Mouse (Mus musculus) forebrain, postnatal 0 days (tissue): ENCODE measurements around the gene Fbxw8. TPM values are rescaled to one million over a fixed set of nuclear protein-coding genes. Genes with fewer than 3 reads are reported as not detected.
A peak's percentile ranks its signal among the peaks of the same experiment; 100 is the strongest.

Source experiments
- ATAC-seq: fragments of 200-750 bp; cut with Nextera tagmentation; 2 replicates; pipeline ENCODE4 v1.8.0; 2017; ENCODE audit warnings: mild to moderate bottlenecking, moderate library complexity
- DNase-seq: peaks from one replicate; pipeline ENCODE4 v3.0.0-alpha.2; 2015
- H3K27ac ChIP-seq: fragments of 300-500 bp; sonication (generic); 2 replicates; pipeline ENCODE4 v1.5.1; 2014; ENCODE audit warnings: low read depth, mild to moderate bottlenecking, antibody characterized with exemption, low read length, moderate library complexity, mixed read lengths
- H3K27me3 ChIP-seq: fragments of 300-500 bp; sonication (generic); 2 replicates; pipeline ENCODE4 v1.6.1; 2014; ENCODE audit warnings: mild to moderate bottlenecking, low read length, mixed read lengths; ENCODE audit not compliant: insufficient read depth
- H3K36me3 ChIP-seq: fragments of 300-500 bp; sonication (generic); 2 replicates; pipeline ENCODE4 v1.6.1; 2014; ENCODE audit warnings: mild to moderate bottlenecking, moderate library complexity; ENCODE audit not compliant: insufficient read depth
- H3K4me1 ChIP-seq: fragments of 300-500 bp; sonication (generic); 2 replicates; pipeline ENCODE4 v1.6.1; 2014; ENCODE audit warnings: antibody characterized with exemption; ENCODE audit not compliant: insufficient read depth
- H3K4me2 ChIP-seq: fragments of 300-500 bp; sonication (generic); 2 replicates; pipeline ENCODE4 v1.6.1; 2014; ENCODE audit warnings: low read depth, mild to moderate bottlenecking, moderate library complexity
- H3K4me3 ChIP-seq: fragments of 300-500 bp; sonication (generic); 2 replicates; pipeline ENCODE4 v1.5.1; 2014; ENCODE audit warnings: low read depth, low read length, mixed read lengths
- H3K9ac ChIP-seq: fragments of 300-500 bp; sonication (generic); 2 replicates; pipeline ENCODE4 v1.6.1; 2014; ENCODE audit warnings: mild to moderate bottlenecking
- H3K9me3 ChIP-seq: fragments of 300-500 bp; sonication (generic); 2 replicates; pipeline ENCODE4 v1.6.1; 2016; ENCODE audit warnings: low read length
- CTCF ChIP-seq: sonication (generic); IDR thresholded peaks from 2 replicates; pipeline ENCODE4 v1.5.1; 2016; ENCODE audit warnings: antibody characterized with exemption, control low read depth, low read depth
- WGBS: fragments of 180-500 bp; shearing (Covaris S2); extraction: QIAGEN DNeasy Blood & Tissue Kit; methylation state at CpG from one replicate; pipeline ENCODE4 v1.1.7; 2014; 5-methylcytosine and 5-hydroxymethylcytosine counted together
- polyA plus RNA-seq: library from polyadenylated mRNA; unstranded; fragments of >200 nt; fragmentation: Nextera tagmentation; extraction: Ambion mirVana; gene quantifications from 2 replicates; pipeline ENCODE4 v1.2.1, GENCODE M21; 2015
- total RNA-seq: library from RNA; depleted of rRNA; stranded (reverse); fragments of >200 nt; gene quantifications from 2 replicates; pipeline ENCODE4 v1.2.3, GENCODE M21; 2014

Gene Fbxw8
- total and polyA plus RNA-seq, 2 experiments from 2014 or later, result 16.4 to 51.0 TPM

DNA sequence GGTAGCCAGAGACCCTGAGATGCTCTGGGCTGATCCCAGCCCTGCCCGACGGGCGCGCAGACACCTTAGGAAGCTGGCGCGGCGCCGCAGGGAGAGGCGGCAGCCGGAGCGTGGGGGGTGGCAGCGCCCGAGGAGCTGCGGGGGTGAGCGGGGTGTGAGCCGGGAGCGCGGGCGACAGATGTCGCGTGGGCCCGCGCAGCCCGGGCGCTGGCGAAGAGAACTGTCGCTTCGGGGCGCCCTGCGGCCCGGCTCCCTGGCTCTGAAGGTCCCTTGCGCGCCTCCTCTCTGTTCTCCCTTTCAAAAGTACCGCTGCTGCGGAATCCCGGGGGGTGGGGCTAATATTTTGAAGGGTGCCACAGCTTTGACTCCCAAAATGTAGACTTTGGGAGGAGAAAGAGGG, 16.4 kb upstream of the Fbxw8 start:
- 7% methylated on average over 36 of the region's 36 CpGs for WGBS
- no peak for DNase-seq

DNA sequence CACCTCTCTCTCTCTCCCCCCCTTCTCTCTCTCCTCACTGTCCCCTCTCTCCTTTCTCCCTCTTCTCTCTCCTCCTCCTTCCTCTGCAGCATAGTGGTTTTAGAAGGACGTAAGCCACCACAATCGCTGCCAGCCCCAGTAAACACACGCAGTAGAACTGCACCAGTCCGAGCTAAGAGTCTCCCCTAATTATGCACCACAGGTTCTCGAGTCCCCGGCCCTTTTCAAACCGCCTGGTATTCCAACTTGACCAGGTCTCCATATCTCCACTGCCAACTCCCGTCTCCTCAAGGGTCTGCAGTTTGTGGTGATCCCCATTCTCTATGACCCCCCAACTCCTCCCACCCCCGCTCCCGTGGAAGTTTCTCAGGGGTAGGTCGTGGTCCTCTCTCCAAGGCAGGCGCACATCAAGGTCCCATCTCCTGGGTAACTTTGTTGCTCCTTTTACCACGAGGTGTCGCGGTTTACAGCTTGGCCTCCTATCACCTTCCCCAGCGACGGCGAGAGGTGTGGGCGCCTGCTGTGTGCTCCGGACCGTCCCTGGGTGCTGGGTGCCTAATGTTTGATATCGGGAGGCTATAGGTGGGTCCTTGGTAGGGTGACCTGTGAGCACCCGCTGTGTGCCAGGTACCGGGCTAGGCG, 15.7 kb upstream of the Fbxw8 start:
- Histone ChIP-seq H3K9me3 (no peaks in the 10 kb centered on the region), H3K4me2 (peak overlapping the region; percentile 98), H3K36me3 (no peaks in the 10 kb centered on the region), H3K27ac (no peak overlapping the region), H3K4me1 (peaks cover 10% of the 10 kb centered on the region; the same call in 1 of the 2 replicates), H3K4me3 (peak overlapping the region; percentile 61), H3K27me3 (peaks cover 39% of the 10 kb centered on the region), H3K9ac (no peak overlapping the region)
- WGBS, result under 1% methylated on average over 25 of the region's 25 CpGs
- DNase-seq (no peak), ATAC-seq (no peak)
- peak; percentile 59 for TF ChIP-seq CTCF

More for the DNA sequence above, 16.4 kb upstream of the Fbxw8 start:
- H3K9me3 ChIP-seq, result no peaks in the 10 kb centered on the region
- H3K4me2 ChIP-seq, result peak overlapping the region; percentile 98
- H3K4me3 ChIP-seq, result peak overlapping the region; percentile 61
- H3K9ac ChIP-seq, result 0 out of 2 replicates have a peak overlapping the region, but pooled peaks have one; percentile 35
- no peak for TF ChIP-seq CTCF
- H3K4me1 ChIP-seq, result peaks cover 10% of the 10 kb centered on the region; the same call in 1 of the 2 replicates
- no peak overlapping the region for H3K27ac ChIP-seq
- H3K27me3 ChIP-seq, result peaks cover 39% of the 10 kb centered on the region
- ATAC-seq, result no peak
- H3K36me3 ChIP-seq, result no peaks in the 10 kb centered on the region

DNA sequence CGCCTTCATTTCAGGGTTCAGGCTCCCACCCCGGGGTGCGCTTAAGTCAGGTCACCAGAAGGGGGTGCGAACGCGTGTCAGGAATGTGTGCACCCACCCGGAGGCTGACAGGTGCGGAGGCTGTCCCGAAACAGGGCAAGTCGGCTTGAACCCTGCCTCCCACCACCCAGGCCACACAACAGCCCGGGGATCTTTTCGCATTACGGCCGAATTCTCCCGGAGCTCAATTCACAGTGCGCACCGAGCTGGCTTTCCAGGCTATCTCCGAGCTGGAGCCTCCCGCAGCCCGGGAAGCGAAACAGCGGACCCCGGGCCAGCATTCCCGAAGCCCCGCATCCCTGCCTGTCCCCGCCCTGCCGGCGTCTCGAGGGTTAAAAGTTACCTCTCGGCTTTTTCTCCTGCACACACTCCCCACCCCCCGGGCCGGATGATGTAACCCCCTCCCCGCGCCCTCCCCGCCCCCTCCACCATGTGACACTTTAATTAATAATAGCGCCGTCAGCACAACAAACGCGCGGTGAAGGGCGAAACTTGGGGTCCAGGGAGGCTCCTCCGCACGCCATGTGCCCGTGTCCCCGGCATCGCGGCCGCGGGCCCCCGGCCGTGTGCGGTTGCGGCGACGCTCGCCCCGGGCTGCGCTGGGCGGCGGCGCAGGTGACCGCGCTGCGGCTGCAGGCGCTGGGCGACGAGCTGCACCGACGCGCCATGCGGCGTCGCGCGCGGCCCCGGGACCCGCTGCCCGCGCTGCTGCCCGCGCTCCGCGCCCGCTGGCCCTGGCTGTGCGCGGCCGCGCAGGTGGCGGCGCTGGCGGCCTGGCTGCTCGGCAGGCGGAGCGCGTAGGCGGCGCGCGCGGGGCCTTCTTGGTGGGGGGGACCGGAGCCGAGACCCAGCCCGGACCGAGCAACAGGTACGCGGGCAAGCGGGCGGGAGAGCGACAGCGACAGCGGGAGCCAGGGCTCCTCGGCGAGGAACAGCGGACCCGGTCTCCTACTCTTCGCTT, 14.3 kb upstream of the Fbxw8 start:
- H3K9me3 ChIP-seq, result no peaks in the 10 kb centered on the region
- peaks cover 37% of the 10 kb centered on the region for H3K27me3 ChIP-seq
- peak overlapping the region; percentile 65 for H3K9ac ChIP-seq
- H3K4me1 ChIP-seq, result peaks cover 9% of the 10 kb centered on the region; the same call in 1 of the 2 replicates
- no peaks in the 10 kb centered on the region for H3K36me3 ChIP-seq
- peak; percentile 49 for TF ChIP-seq CTCF
- H3K4me2 ChIP-seq, result peak overlapping the region; percentile 98
- H3K27ac ChIP-seq, result no peak overlapping the region; the same call in 1 of the 2 replicates
- peak overlapping the region; percentile 61 for H3K4me3 ChIP-seq
- 1% methylated on average over 77 of the region's 117 CpGs for WGBS
- peak; percentile 50 for DNase-seq
- peak; percentile 56 for ATAC-seq

DNA sequence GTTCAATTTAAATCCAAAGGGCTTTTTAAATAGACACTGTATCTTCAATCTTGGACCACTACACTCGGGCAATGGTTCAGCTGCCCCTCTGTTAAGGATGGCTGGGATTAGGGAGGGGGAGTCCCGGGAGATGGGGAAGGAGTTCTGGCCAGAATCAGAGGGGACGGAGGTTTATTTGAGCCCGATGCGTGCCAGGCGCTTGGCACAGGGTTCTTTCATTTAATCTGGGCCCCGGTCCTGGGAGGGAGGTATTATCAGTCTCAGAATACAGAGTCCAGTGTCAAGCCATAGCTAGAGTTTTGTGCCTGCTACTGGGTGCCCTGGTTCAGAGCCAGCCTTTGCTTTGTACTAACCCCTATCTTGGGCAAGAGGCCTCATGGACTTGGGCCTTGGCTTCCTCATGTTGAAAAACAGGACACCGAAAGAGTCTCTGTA, 12.3 kb upstream of the Fbxw8 start:
- TF ChIP-seq CTCF, result no peak
- Histone ChIP-seq H3K4me1 (peaks cover 7% of the 10 kb centered on the region; the same call in 1 of the 2 replicates), H3K27me3 (peaks cover 19% of the 10 kb centered on the region), H3K9ac (no peak overlapping the region), H3K9me3 (no peaks in the 10 kb centered on the region), H3K4me2 (no peak overlapping the region), H3K4me3 (no peak overlapping the region), H3K27ac (no peak overlapping the region), H3K36me3 (no peaks in the 10 kb centered on the region)
- DNase-seq (peak; percentile 41), ATAC-seq (no peak)
- WGBS, result 44% methylated on average over 8 of the region's 8 CpGs

DNA sequence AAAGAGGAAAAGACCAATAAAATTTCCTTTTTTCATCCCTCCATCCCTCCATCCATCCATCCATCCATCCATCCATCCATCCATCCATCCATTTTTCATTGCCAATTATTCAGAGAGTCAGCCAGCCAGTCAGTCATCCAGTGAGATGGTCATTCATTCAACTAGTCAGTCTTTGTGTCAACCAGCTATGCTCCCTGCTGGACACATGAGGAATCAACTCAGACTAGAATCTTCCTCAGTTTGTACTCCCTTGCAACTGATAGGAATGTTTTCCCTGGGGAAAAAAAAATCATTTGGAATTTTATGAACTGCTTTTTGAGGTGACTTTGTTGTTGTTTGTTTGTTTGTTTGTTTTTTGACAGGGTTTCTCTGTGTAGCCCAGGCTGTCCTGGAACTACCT, 10.2 kb upstream of the Fbxw8 start:
- no peak overlapping the region for H3K9ac ChIP-seq
- H3K4me1 ChIP-seq, result 0 out of 2 replicates have a peak, but pooled peaks cover 4% of the 10 kb centered on the region
- TF ChIP-seq CTCF, result peak; percentile 12; the same call in 1 of the 2 replicates
- peaks cover 12% of the 10 kb centered on the region; the same call in 1 of the 2 replicates for H3K27me3 ChIP-seq
- ATAC-seq (no peak), DNase-seq (no peak)
- no peak overlapping the region for H3K4me2 ChIP-seq
- no peaks in the 10 kb centered on the region for H3K9me3 ChIP-seq
- H3K36me3 ChIP-seq, result no peaks in the 10 kb centered on the region
- H3K4me3 ChIP-seq, result no peak overlapping the region
- H3K27ac ChIP-seq, result no peak overlapping the region

DNA sequence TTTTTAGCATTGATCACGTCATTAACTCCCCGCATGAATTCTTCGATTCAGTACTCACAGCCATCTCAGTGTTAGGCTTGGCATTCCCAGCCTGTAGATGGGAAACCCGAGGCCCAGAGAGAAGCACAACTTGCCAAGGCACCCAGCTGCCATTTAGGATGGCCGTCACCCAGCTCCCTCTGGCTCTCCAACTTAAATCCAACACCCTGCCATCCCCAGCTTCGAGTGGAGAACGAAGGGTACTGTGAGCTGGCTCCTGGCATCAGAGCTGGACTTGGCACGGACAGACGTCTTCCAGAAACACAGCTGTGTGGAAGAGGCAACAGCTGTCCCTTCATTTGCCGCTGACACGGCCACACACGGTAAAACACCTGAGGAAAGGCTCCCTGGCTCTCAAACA, 9.3 kb upstream of the Fbxw8 start, which contains the start of gene Hrk:
Hrk (plus strand) TSS at position 68 of the 400 bp plus-strand sequence.
- H3K4me3 ChIP-seq, result no peak within 1 kb of the TSS
- no peak within 1 kb of the TSS for H3K27ac ChIP-seq
- no peak within 1 kb of the TSS for H3K9ac ChIP-seq
- no peak within 1 kb of the TSS for H3K4me2 ChIP-seq
- DNase-seq, result peak; percentile 43
- TF ChIP-seq CTCF, result no peak
- WGBS, result 52% methylated on average over 12 of the region's 12 CpGs
- H3K9me3 ChIP-seq, result no peaks in the 10 kb centered on the region
- ATAC-seq, result no peak
- H3K27me3 ChIP-seq, result peaks cover 12% of the 10 kb centered on the region; the same call in 1 of the 2 replicates
- no peaks in the 10 kb centered on the region for H3K36me3 ChIP-seq
- 0 out of 2 replicates have a peak, but pooled peaks cover 4% of the 10 kb centered on the region for H3K4me1 ChIP-seq
